Mouse (Mus musculus) heart, postnatal 0 days (tissue): ENCODE results near the gene Git1. TPM values are rescaled to one million over a fixed set of nuclear protein-coding genes. Genes with fewer than 3 reads are reported as not detected.
"Not testable (repeated sequence)": the region's sequence is repeated elsewhere in the genome, so short reads cannot be mapped to it uniquely, and the experiment has no call there.

Experiments
- ATAC-seq: fragments of 200-750 bp; cut with Nextera tagmentation; 2 replicates; pipeline ENCODE4 v1.8.0; 2017; ENCODE audit warnings: low read depth, moderate number of reproducible peaks, moderate library complexity; ENCODE audit not compliant: insufficient read depth
- DNase-seq: peaks from one replicate; pipeline ENCODE4 v3.0.0-alpha.2; 2016; ENCODE audit warnings: low spot score
- H3K27ac ChIP-seq: fragments of 300-500 bp; sonication (generic); 2 replicates; pipeline ENCODE4 v1.5.1; 2014; ENCODE audit warnings: low read depth, mild to moderate bottlenecking
- H3K27me3 ChIP-seq: fragments of 300-500 bp; sonication (generic); 2 replicates; pipeline ENCODE4 v1.6.1; 2014; ENCODE audit warnings: low read length, mixed read lengths; ENCODE audit not compliant: control insufficient read depth, insufficient read depth
- H3K36me3 ChIP-seq: fragments of 300-500 bp; sonication (generic); replicated peaks from 2 replicates; pipeline ENCODE4 v1.6.1; 2014; ENCODE audit warnings: low read length, mixed read lengths; ENCODE audit not compliant: control insufficient read depth, insufficient read depth
- H3K4me1 ChIP-seq: fragments of 300-500 bp; sonication (generic); 2 replicates; pipeline ENCODE4 v1.6.1; 2014; ENCODE audit warnings: antibody characterized with exemption; ENCODE audit not compliant: control insufficient read depth, insufficient read depth
- H3K4me2 ChIP-seq: fragments of 300-500 bp; sonication (generic); 2 replicates; pipeline ENCODE4 v1.6.1; 2014; ENCODE audit warnings: low read depth, mild to moderate bottlenecking, low read length, moderate library complexity
- H3K4me3 ChIP-seq: fragments of 300-500 bp; sonication (generic); 2 replicates; pipeline ENCODE4 v1.5.1; 2014; ENCODE audit warnings: low read depth, low read length
- H3K9ac ChIP-seq: fragments of 300-500 bp; sonication (generic); replicated peaks from 2 replicates; pipeline ENCODE4 v1.6.1; 2014; ENCODE audit warnings: low read depth, low read length, mixed read lengths
- H3K9me3 ChIP-seq: fragments of 300-500 bp; sonication (generic); replicated peaks from 2 replicates; pipeline ENCODE4 v1.6.1; 2016; ENCODE audit warnings: low read length; ENCODE audit not compliant: control insufficient read depth
- CTCF ChIP-seq: IDR thresholded peaks from 2 replicates; pipeline ENCODE4 v1.5.1; 2016; ENCODE audit warnings: antibody characterized with exemption, control low read depth, low read depth
- EP300 ChIP-seq: IDR thresholded peaks from 2 replicates; pipeline ENCODE4 v1.6.1; 2016; ENCODE audit warnings: antibody characterized with exemption, low read depth
- WGBS: fragments of 180-500 bp; shearing (Covaris S2); extraction: QIAGEN DNeasy Blood & Tissue Kit; methylation state at CpG from one replicate; pipeline ENCODE4 v1.1.7; 2014; 5-methylcytosine and 5-hydroxymethylcytosine counted together
- polyA plus RNA-seq: library from polyadenylated mRNA; unstranded; fragments of >200 nt; fragmentation: Nextera tagmentation; extraction: Ambion mirVana; gene quantifications from 2 replicates; pipeline ENCODE4 v1.2.1, GENCODE M21; 2015
- total RNA-seq: library from RNA; depleted of rRNA; stranded (reverse); fragments of >200 nt; gene quantifications from 2 replicates; pipeline ENCODE4 v1.2.3, GENCODE M21; 2014; ENCODE audit warnings: low replicate concordance

The Git1 gene
- total and polyA plus RNA-seq, 2 experiments from 2014 or later, result 6.2 to 57.7 TPM

DNA sequence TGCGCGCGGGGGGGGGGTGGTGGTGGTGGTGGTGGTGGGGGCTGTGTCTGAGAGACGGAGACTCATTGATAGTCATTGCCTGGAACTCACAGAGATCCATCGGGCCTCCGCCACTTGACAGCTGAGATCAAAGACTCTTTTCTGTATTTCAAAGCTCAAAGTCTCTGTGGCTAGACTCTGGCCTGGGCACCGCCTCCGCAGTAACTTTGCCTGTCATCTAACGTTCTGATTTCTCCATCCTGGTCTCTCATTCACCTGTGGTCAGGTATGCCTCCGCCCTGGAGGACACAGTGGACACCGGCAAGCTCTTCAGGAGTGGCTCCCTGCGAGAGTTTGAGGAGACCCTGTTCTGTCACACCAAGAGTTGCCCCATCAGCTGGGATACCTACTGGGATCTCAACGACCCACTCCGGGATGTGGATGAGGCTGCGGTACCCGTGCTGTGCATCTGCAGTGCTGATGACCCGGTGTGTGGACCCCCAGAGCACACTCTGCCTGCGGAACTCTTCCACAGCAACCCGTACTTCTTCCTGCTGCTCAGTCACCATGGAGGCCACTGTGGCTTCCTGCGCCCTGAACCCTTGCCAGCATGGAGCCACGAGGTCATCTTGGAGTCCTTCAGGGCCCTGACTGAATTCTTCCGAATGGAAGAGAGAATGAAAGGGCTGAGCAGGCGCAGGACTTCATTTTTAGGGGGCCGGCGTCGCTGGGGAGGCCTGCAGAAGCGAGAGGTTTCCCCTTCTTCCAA is 24.9 kb downstream of the Git1 start:
- no peaks in the 10 kb centered on the region for H3K9me3 ChIP-seq
- no peak overlapping the region; the same call in 1 of the 2 replicates for H3K4me3 ChIP-seq
- no peak overlapping the region; the same call in 1 of the 2 replicates for H3K4me2 ChIP-seq
- peak overlapping the region; percentile 62; the same call in 1 of the 2 replicates for H3K27ac ChIP-seq
- peaks cover 5% of the 10 kb centered on the region; the same call in 1 of the 2 replicates for H3K27me3 ChIP-seq
- H3K36me3 ChIP-seq, result no peaks in the 10 kb centered on the region
- H3K9ac ChIP-seq, result no peak overlapping the region; the same call in 1 of the 2 replicates
- TF ChIP-seq EP300, result no peak
- no peak for TF ChIP-seq CTCF
- WGBS, result 79% methylated on average over 27 of the region's 27 CpGs
- DNase-seq (no peak), ATAC-seq (no peak)
- peaks cover 16% of the 10 kb centered on the region for H3K4me1 ChIP-seq

DNA sequence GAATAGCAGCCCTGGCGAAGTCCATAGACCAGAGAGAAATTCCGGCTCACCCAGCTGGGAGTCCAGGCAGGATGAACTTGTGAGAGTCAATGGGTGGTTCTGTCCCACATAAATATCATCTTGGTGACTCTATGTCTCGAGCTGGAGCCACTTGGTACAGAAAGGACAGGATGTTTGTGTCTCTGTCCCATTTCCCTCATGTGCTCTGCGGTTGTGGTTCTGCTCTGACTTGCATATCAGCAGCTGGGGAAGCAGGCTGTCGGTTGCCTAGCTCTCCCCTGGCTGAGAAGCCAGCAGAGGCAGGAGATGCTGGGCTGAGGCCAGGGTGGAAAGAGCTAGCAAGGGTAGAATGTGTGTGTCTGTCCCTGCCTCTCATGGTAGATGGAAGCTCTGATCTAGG is 25.7 kb downstream of the Git1 start, which contains the start of gene Gm10392:
Gene Gm10392, minus strand, starts transcription at position 156 of the 400 bp plus-strand sequence.
- Histone ChIP-seq H3K27ac (peak within 1 kb of the TSS; percentile 62; the same call in 1 of the 2 replicates), H3K9me3 (no peaks in the 10 kb centered on the region), H3K4me2 (peak within 1 kb of the TSS; percentile 17; the same call in 1 of the 2 replicates), H3K4me3 (no peak within 1 kb of the TSS; the same call in 1 of the 2 replicates), H3K9ac (no peak within 1 kb of the TSS; the same call in 1 of the 2 replicates), H3K36me3 (no peaks in the 10 kb centered on the region), H3K27me3 (peaks cover 5% of the 10 kb centered on the region; the same call in 1 of the 2 replicates), H3K4me1 (peaks cover 11% of the 10 kb centered on the region)
- TF ChIP-seq CTCF (no peak), EP300 (no peak)
- DNase-seq, result no peak
- no peak for ATAC-seq
- WGBS, result 41% methylated on average over 5 of the region's 5 CpGs

DNA sequence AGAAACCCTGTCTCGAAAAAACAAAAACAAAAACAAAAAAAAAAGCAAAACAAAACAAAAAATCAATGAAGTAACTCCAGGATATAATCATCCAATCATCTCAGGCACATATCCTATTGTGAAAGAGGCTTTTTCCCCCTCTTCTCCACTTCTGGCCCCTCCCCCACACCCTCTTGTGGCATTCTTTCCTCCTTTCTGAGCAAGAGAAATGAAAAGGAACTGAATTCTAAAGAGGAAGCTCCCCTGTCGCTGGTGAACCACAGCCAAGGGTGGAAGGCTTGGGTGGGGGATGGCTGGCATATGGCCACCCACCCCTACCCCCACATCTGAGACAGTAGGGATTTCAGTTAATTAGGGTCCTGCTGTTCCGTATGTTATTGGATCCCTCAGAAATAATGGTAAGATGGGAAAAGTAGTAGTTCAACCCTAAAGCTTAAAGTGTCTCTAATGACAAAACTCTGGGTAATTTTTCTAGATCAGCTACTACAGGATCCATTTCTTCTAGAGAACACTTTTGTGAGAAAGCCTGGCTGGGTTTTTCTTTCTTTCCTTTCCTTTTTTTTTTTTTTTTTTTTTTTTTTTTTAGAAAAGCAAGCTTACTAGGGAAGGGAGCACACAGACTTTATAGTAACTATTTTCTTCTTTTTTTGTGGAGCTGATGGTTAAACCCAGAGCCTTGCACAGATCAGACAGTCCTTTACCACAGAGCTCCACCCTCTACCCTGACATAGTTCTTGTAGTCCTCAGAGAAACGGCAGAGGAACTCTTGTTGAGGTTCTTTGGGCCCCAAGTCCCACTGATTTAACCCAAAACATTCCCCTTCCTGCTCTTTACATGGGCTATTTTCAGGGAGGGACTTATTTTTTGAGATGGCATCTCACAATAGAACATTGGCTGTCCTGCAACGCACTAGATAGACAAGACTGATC is 27.5 kb downstream of the Git1 start:
- Histone ChIP-seq H3K36me3 (no peaks in the 10 kb centered on the region), H3K4me1 (peaks cover 3% of the 10 kb centered on the region), H3K4me3 (no peak overlapping the region), H3K9ac (no peak overlapping the region), H3K4me2 (no peak overlapping the region), H3K27me3 (peaks cover 2% of the 10 kb centered on the region; the same call in 1 of the 2 replicates), H3K9me3 (no peaks in the 10 kb centered on the region), H3K27ac (peak overlapping the region; percentile 34; the same call in 1 of the 2 replicates)
- ATAC-seq, result no peak
- TF ChIP-seq CTCF (no peak), EP300 (no peak)
- no peak for DNase-seq
- WGBS, result 53% methylated on average over 5 of the region's 5 CpGs

DNA sequence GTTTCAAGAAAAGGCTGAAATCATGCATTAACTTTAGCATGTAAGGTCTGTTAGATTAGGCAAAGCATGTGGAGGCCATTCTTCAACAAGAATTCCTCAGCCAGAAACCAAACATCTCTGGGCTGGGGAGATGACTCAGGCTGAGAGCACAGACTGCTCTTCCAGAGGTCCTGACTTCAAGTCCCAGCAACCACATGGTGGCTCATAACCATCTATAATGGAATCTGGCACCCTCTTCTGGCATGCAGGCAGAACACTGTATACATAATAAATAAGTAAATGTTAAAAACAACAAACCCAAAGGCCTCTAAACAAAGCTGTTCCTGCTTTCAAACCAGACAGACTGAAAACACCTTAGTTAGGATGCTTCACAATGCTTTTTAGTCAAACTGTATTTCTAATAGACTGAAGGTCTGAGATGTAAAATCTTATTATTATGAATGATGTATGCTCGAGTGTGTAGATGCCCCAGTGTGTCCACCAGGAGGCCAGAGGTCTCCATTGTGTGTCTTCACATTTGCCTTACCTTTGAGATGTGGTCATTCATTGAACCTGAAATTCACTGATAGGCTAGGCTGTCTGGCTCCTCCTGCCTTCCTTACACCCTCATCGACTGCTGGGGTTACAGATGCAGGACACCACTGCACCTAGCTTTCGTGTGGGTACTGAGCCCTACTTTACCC is 32.6 kb downstream of the Git1 start:
- ATAC-seq, result no peak
- Histone ChIP-seq H3K36me3 (no peaks in the 10 kb centered on the region; the same call in 1 of the 2 replicates), H3K27ac (no peak overlapping the region), H3K4me2 (no peak overlapping the region), H3K27me3 (no peaks in the 10 kb centered on the region), H3K9ac (no peak overlapping the region), H3K9me3 (no peaks in the 10 kb centered on the region), H3K4me3 (no peak overlapping the region), H3K4me1 (no peaks in the 10 kb centered on the region)
- no peak for DNase-seq
- WGBS, result 79% methylated on average over 3 of the region's 3 CpGs
- TF ChIP-seq EP300 (no peak), CTCF (no peak)

DNA sequence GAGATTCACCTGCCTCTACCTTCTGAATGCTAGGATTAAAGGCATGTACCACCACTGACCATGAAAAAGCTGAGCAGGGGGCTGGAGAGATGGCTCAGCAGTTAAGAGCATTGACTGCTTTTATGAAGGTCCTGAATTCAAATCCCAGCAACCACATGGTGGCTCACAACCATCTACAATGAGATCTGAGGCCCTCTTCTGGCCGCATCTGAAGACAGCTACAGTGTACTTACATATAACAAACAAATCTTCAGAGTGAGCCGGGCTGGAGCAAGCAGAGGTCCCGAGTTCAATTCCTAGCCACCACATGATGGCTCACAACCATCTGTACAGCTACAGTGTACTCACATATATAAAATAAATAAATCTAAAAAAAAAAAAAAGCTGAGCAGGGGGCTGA is 35.1 kb downstream of the Git1 start:
- H3K9me3 ChIP-seq, DNase-seq, H3K27ac ChIP-seq, ATAC-seq, H3K9ac ChIP-seq, H3K4me1 ChIP-seq, H3K4me3 ChIP-seq, H3K27me3 ChIP-seq, H3K36me3 ChIP-seq, H3K4me2 ChIP-seq: not testable (repeated sequence)
- WGBS, result 87% methylated on average over 3 of the region's 3 CpGs
